Mouse (Mus musculus): ENCODE results near the gene Dap. TPM values are rescaled to one million over a fixed set of nuclear protein-coding genes. Genes with fewer than 3 reads are reported as not detected.

Dap gene
- polyA plus RNA-seq, 1 experiment from 2014 or later = 65.1 TPM

DNA sequence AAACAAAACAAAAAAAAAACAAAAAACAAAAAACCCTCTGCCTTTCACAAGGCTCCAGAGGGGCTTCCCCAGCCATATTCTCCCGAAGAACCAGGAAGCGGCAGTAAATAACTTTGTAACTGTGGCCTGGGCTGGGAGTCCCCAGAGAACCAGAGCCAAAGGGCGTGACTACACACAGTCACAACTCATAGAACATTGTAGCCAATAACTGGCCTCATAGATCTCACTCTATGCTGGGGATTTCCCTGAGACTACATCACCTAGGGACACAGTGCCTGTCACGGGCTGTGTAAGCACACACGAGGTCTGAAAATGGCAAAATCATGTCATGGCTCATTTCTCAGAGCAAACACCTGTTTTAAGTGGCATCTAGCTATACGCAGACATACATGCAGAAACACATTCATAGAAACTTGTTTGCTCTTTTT, 55.5 kb downstream of the Dap start:
- H3K36me3 ChIP-seq (ENCODE audit: control insufficient read depth, insufficient read depth, low read length) = no peaks in the 10 kb centered on the region
- no peak overlapping the region for H3K27ac ChIP-seq (ENCODE audit: low read depth, low read length)
- no peak overlapping the region for H3K9ac ChIP-seq (ENCODE audit: low read depth, low read length)
- no peaks in the 10 kb centered on the region for H3K27me3 ChIP-seq (ENCODE audit: control insufficient read depth, insufficient read depth, low read length)
- H3K4me3 ChIP-seq (ENCODE audit: low read depth, low read length) = no peak overlapping the region
- WGBS (ENCODE audit: insufficient replicate concordance) = 77% methylated on average over 6 of the region's 6 CpGs
- no peak for ATAC-seq (replicated peaks; ENCODE audit: insufficient number of reproducible peaks, low FRiP score, low TSS enrichment)
- H3K4me2 ChIP-seq = no peak overlapping the region
- peaks cover 12% of the 10 kb centered on the region; the same call in 1 of the 2 replicates for H3K4me1 ChIP-seq (ENCODE audit: control insufficient read depth, insufficient read depth, low read length)
- H3K9me3 ChIP-seq (replicated peaks; ENCODE audit: control insufficient read depth, low read length) = no peaks in the 10 kb centered on the region

DNA sequence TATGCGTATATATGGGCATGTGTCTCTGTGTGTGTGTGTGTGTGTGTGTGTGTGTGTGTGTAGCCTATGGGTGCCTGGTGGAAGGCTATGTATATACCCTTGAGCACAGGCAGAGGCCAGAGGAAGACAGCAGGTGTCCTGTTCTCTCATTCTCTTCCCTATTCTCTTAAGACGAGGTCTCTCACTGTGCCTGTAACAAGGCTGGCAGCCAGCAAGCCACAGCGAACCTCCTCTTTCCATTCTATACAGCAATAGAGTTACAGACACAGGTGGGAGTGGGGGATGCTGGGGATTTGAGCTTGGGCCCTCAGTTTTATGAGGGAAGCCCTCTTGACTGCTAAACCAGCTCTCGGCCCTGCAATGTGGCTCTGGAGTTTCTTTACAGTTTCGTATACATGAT, 55.9 kb downstream of the Dap start:
- no peak for ATAC-seq (replicated peaks; ENCODE audit: insufficient number of reproducible peaks, low FRiP score, low TSS enrichment)
- Histone ChIP-seq H3K9me3 (replicated peaks; ENCODE audit: control insufficient read depth, low read length) (no peaks in the 10 kb centered on the region), H3K27me3 (ENCODE audit: control insufficient read depth, insufficient read depth, low read length) (no peaks in the 10 kb centered on the region), H3K4me2 (no peak overlapping the region), H3K4me1 (ENCODE audit: control insufficient read depth, insufficient read depth, low read length) (peaks cover 8% of the 10 kb centered on the region; the same call in 1 of the 2 replicates), H3K36me3 (ENCODE audit: control insufficient read depth, insufficient read depth, low read length) (no peaks in the 10 kb centered on the region), H3K9ac (ENCODE audit: low read depth, low read length) (no peak overlapping the region), H3K27ac (ENCODE audit: low read depth, low read length) (no peak overlapping the region), H3K4me3 (ENCODE audit: low read depth, low read length) (no peak overlapping the region)
- WGBS (ENCODE audit: insufficient replicate concordance) = 83% methylated on average over 5 of the region's 5 CpGs

DNA sequence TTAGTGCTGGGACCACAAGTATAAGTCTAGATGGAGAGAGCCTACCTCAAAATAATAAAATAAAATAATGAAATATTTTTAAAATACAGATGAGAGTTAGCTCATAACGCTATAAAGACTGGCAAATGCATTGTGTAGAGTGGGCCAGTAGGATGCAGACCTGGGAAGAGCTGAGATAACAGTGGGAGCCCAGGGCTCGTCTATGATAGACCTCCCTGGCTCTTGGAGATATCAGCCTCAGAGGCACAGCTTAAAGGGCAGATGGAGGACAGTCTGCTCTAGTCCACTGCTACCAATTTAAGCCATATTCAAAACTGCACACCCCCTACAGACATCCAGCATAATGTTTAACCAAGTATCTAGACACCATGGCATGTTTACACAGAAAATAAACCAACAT, 56.6 kb downstream of the Dap start:
- no peak for ATAC-seq (replicated peaks; ENCODE audit: insufficient number of reproducible peaks, low FRiP score, low TSS enrichment)
- Histone ChIP-seq H3K27me3 (ENCODE audit: control insufficient read depth, insufficient read depth, low read length) (no peaks in the 10 kb centered on the region), H3K27ac (ENCODE audit: low read depth, low read length) (no peak overlapping the region), H3K4me1 (ENCODE audit: control insufficient read depth, insufficient read depth, low read length) (0 out of 2 replicates have a peak, but pooled peaks cover 7% of the 10 kb centered on the region), H3K4me2 (no peak overlapping the region), H3K4me3 (ENCODE audit: low read depth, low read length) (no peak overlapping the region), H3K9ac (ENCODE audit: low read depth, low read length) (no peak overlapping the region), H3K9me3 (replicated peaks; ENCODE audit: control insufficient read depth, low read length) (no peaks in the 10 kb centered on the region), H3K36me3 (ENCODE audit: control insufficient read depth, insufficient read depth, low read length) (no peaks in the 10 kb centered on the region)
- WGBS (ENCODE audit: insufficient replicate concordance) = 34% methylated on average over 2 of the region's 2 CpGs

DNA sequence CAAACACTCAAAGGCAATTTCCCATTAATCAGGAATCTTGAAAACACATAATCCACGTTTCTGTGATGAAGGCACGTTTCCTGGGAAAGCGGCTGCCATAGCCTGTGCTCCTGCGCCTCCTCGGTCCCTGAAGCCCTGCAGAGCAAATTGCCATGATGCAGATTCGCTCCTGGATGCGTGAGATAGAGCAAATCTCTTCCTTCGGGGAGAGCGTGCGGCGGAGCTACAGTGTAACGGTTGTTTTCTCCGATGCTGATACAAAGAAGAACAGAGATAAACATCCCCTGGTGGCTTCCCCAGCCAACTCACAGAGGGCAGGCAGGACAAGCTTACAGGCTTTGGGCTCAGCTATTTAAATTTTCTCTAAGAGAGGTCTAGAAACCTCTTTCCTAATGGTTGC, 57.7 kb downstream of the Dap start:
- Histone ChIP-seq H3K9ac (ENCODE audit: low read depth, low read length) (no peak overlapping the region), H3K9me3 (replicated peaks; ENCODE audit: control insufficient read depth, low read length) (no peaks in the 10 kb centered on the region), H3K27me3 (ENCODE audit: control insufficient read depth, insufficient read depth, low read length) (no peaks in the 10 kb centered on the region), H3K36me3 (ENCODE audit: control insufficient read depth, insufficient read depth, low read length) (no peaks in the 10 kb centered on the region), H3K27ac (ENCODE audit: low read depth, low read length) (no peak overlapping the region), H3K4me3 (ENCODE audit: low read depth, low read length) (no peak overlapping the region), H3K4me2 (no peak overlapping the region), H3K4me1 (ENCODE audit: control insufficient read depth, insufficient read depth, low read length) (0 out of 2 replicates have a peak, but pooled peaks cover 7% of the 10 kb centered on the region)
- no peak for ATAC-seq (replicated peaks; ENCODE audit: insufficient number of reproducible peaks, low FRiP score, low TSS enrichment)
- 59% methylated on average over 13 of the region's 13 CpGs for WGBS (ENCODE audit: insufficient replicate concordance)

DNA sequence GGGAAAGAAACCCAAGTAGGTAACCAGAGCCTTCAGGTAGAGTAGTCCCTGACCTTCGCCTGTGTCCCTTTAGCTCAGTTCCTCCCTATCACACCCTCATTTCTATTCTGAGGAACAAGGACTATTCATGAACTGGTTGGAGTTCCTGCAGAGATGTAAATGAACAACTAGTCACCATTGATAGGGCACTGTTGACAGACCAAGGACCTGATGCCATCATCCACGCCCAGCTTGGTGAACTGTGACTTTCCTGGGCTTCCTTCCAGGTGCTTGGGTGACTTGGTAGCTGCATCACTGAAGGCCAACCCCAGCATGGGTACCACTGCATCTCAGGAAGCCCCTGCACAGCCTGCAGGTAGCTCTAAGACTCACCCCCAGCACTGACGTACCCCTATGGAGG, 58.2 kb downstream of the Dap start:
- WGBS (ENCODE audit: insufficient replicate concordance) = 72% methylated on average over 3 of the region's 3 CpGs
- Histone ChIP-seq H3K9ac (ENCODE audit: low read depth, low read length) (no peak overlapping the region), H3K4me1 (ENCODE audit: control insufficient read depth, insufficient read depth, low read length) (0 out of 2 replicates have a peak, but pooled peaks cover 7% of the 10 kb centered on the region), H3K27ac (ENCODE audit: low read depth, low read length) (no peak overlapping the region), H3K36me3 (ENCODE audit: control insufficient read depth, insufficient read depth, low read length) (no peaks in the 10 kb centered on the region), H3K4me2 (no peak overlapping the region), H3K4me3 (ENCODE audit: low read depth, low read length) (no peak overlapping the region), H3K27me3 (ENCODE audit: control insufficient read depth, insufficient read depth, low read length) (no peaks in the 10 kb centered on the region), H3K9me3 (replicated peaks; ENCODE audit: control insufficient read depth, low read length) (no peaks in the 10 kb centered on the region)
- no peak for ATAC-seq (replicated peaks; ENCODE audit: insufficient number of reproducible peaks, low FRiP score, low TSS enrichment)

DNA sequence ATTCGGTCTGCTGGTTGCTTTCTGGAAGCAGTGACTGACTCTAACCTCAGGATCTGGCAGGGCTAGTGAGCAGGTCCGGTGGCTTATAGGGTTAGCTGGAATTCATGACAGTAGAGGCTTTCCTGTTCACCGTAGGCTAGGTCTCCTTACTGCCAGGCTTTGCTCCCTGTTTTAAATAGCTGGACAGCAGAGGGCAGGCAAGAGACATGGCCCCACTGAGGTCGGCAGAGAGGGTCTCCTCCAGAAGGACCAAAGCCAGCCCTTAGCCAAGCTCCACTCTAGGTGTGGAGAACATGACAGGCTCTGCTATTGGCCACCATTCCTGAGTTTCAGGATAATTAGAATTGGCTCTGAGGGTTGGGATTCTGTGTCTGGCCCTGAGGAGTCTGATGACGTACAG, 60.0 kb downstream of the Dap start:
- Histone ChIP-seq H3K4me2 (no peak overlapping the region), H3K27ac (ENCODE audit: low read depth, low read length) (no peak overlapping the region), H3K4me3 (ENCODE audit: low read depth, low read length) (no peak overlapping the region), H3K9ac (ENCODE audit: low read depth, low read length) (no peak overlapping the region), H3K4me1 (ENCODE audit: control insufficient read depth, insufficient read depth, low read length) (0 out of 2 replicates have a peak, but pooled peaks cover 7% of the 10 kb centered on the region), H3K36me3 (ENCODE audit: control insufficient read depth, insufficient read depth, low read length) (no peaks in the 10 kb centered on the region), H3K9me3 (replicated peaks; ENCODE audit: control insufficient read depth, low read length) (no peaks in the 10 kb centered on the region), H3K27me3 (ENCODE audit: control insufficient read depth, insufficient read depth, low read length) (no peaks in the 10 kb centered on the region)
- ATAC-seq (replicated peaks; ENCODE audit: insufficient number of reproducible peaks, low FRiP score, low TSS enrichment) = no peak
- WGBS (ENCODE audit: insufficient replicate concordance) = 49% methylated on average over 5 of the region's 5 CpGs

DNA sequence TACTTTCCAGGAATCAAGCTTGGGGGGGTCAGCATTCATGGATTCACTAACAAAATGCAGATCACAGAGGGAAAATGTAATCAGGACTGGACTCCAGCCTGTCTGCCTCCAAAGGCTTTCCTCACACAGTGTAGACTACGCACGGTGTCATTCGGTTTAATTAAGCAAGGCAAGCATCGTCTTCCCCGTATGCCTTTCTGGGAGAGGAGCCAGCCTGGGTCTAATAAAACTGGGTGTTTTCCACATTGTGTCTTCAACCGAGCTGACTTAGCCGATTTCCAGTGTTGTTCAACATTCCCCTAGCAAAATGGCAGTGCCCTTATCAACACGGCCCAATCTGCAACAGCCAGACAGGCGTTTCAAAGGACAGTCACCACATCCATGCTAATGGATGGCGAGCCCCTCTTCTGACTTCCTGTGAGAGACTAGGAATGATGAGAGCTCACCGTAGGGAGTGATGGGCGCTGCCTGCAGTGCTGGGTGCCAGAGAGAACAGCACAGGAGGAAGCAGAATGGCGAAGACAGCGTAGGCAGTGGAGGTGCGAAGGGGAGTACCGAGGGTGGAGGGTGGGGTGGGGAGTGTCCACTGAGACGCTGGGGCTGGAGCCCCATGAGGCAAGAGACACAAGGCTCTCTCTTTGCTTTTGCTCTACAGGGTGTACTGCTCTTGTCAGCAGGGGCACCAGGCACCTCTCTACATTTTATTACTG, 61.0 kb downstream of the Dap start:
- Histone ChIP-seq H3K4me2 (no peak overlapping the region), H3K36me3 (ENCODE audit: control insufficient read depth, insufficient read depth, low read length) (no peaks in the 10 kb centered on the region), H3K27ac (ENCODE audit: low read depth, low read length) (no peak overlapping the region), H3K9me3 (replicated peaks; ENCODE audit: control insufficient read depth, low read length) (no peaks in the 10 kb centered on the region), H3K4me1 (ENCODE audit: control insufficient read depth, insufficient read depth, low read length) (0 out of 2 replicates have a peak, but pooled peaks cover 7% of the 10 kb centered on the region), H3K27me3 (ENCODE audit: control insufficient read depth, insufficient read depth, low read length) (no peaks in the 10 kb centered on the region), H3K4me3 (ENCODE audit: low read depth, low read length) (no peak overlapping the region), H3K9ac (ENCODE audit: low read depth, low read length) (no peak overlapping the region)
- ATAC-seq (replicated peaks; ENCODE audit: insufficient number of reproducible peaks, low FRiP score, low TSS enrichment) = no peak; the same call in 1 of the 2 replicates
- WGBS (ENCODE audit: insufficient replicate concordance) = 64% methylated on average over 17 of the region's 17 CpGs

DNA sequence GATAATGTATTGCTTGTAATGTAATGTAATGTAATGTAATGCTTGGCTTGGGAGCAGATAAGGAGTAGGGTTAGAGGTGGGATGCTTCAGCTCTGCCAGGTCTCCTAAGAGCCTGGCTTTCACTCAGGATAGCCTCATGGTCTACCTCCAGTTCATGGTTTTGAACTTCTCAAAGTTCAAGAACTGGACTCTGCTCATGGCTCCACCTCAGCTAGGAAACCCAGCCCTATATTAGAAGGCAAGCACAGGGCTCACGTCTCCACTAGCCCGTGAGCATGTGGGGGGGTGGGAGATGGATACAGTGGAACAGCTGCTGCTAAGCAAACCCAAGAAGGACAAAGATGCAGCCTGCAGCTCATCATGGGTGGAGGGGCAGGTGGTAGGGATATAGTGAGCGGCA, 61.6 kb downstream of the Dap start:
- ATAC-seq (replicated peaks; ENCODE audit: insufficient number of reproducible peaks, low FRiP score, low TSS enrichment) = no peak
- Histone ChIP-seq H3K9ac (ENCODE audit: low read depth, low read length) (no peak overlapping the region), H3K4me1 (ENCODE audit: control insufficient read depth, insufficient read depth, low read length) (0 out of 2 replicates have a peak, but pooled peaks cover 6% of the 10 kb centered on the region), H3K36me3 (ENCODE audit: control insufficient read depth, insufficient read depth, low read length) (no peaks in the 10 kb centered on the region), H3K27me3 (ENCODE audit: control insufficient read depth, insufficient read depth, low read length) (no peaks in the 10 kb centered on the region), H3K27ac (ENCODE audit: low read depth, low read length) (no peak overlapping the region), H3K4me3 (ENCODE audit: low read depth, low read length) (no peak overlapping the region), H3K9me3 (replicated peaks; ENCODE audit: control insufficient read depth, low read length) (no peaks in the 10 kb centered on the region), H3K4me2 (no peak overlapping the region)
- 87% methylated on average over 3 of the region's 3 CpGs for WGBS (ENCODE audit: insufficient replicate concordance)

DNA sequence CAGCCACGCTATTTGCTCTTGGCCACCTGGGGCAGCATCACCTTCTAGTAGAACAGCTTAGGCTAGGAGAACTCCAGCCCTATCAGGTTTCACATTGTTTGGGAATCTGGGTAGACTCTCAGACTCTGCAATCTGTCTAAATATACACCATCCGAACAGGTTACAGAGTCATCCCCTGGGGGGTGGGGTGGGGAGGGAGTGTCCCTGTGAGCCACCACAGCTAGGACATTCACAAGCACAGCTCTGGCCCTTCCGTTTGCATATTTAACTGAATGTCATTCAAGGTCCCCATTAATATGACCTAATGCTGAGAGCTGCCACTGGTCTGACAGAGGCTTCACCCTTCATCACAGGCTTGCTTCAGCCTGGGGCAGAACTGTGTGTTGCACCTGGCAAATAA, 68.5 kb downstream of the Dap start:
- Histone ChIP-seq H3K27me3 (ENCODE audit: control insufficient read depth, insufficient read depth, low read length) (peaks cover 28% of the 10 kb centered on the region), H3K4me1 (ENCODE audit: control insufficient read depth, insufficient read depth, low read length) (peaks cover 11% of the 10 kb centered on the region; the same call in 1 of the 2 replicates), H3K27ac (ENCODE audit: low read depth, low read length) (no peak overlapping the region), H3K4me3 (ENCODE audit: low read depth, low read length) (no peak overlapping the region), H3K36me3 (ENCODE audit: control insufficient read depth, insufficient read depth, low read length) (no peaks in the 10 kb centered on the region), H3K9me3 (replicated peaks; ENCODE audit: control insufficient read depth, low read length) (no peaks in the 10 kb centered on the region), H3K9ac (ENCODE audit: low read depth, low read length) (no peak overlapping the region), H3K4me2 (no peak overlapping the region)
- 15% methylated on average over 3 of the region's 3 CpGs for WGBS (ENCODE audit: insufficient replicate concordance)
- 0 out of 2 replicates have a peak, but pooled peaks have one; percentile 55 for ATAC-seq (replicated peaks; ENCODE audit: insufficient number of reproducible peaks, low FRiP score, low TSS enrichment)
